Mouse (Mus musculus): Measurements from ENCODE around the gene Hsd17b11. TPM values are rescaled to one million over a fixed set of nuclear protein-coding genes. Genes with fewer than 3 reads are reported as not detected.

The Hsd17b11 gene
- polyA plus RNA-seq, 1 experiment from 2014 or later = 1.5 TPM

GRCm38 (mm10) chr5:104042906-104043305 is 21.2 kb upstream of the Hsd17b11 start:
- Histone ChIP-seq H3K9me3 (ENCODE audit: control insufficient read depth, low read length) (no peaks in the 10 kb centered on the region), H3K4me3 (ENCODE audit: low read depth, low read length) (no peak overlapping the region), H3K4me1 (replicated peaks; ENCODE audit: control insufficient read depth, insufficient read depth, low read length) (no peaks in the 10 kb centered on the region), H3K9ac (ENCODE audit: low read depth, low read length) (no peak overlapping the region), H3K4me2 (replicated peaks; ENCODE audit: low read depth, low read length) (no peak overlapping the region), H3K36me3 (ENCODE audit: control insufficient read depth, insufficient read depth, low read length) (no peaks in the 10 kb centered on the region), H3K27me3 (ENCODE audit: control insufficient read depth, insufficient read depth, low read length) (no peaks in the 10 kb centered on the region), H3K27ac (ENCODE audit: low read depth, low read length) (no peak overlapping the region)
- no peak for DNase-seq (ENCODE audit: low spot score)
- 88% methylated on average over 2 of the region's 2 CpGs for WGBS
- ATAC-seq (ENCODE audit: low FRiP score) = no peak

DNA sequence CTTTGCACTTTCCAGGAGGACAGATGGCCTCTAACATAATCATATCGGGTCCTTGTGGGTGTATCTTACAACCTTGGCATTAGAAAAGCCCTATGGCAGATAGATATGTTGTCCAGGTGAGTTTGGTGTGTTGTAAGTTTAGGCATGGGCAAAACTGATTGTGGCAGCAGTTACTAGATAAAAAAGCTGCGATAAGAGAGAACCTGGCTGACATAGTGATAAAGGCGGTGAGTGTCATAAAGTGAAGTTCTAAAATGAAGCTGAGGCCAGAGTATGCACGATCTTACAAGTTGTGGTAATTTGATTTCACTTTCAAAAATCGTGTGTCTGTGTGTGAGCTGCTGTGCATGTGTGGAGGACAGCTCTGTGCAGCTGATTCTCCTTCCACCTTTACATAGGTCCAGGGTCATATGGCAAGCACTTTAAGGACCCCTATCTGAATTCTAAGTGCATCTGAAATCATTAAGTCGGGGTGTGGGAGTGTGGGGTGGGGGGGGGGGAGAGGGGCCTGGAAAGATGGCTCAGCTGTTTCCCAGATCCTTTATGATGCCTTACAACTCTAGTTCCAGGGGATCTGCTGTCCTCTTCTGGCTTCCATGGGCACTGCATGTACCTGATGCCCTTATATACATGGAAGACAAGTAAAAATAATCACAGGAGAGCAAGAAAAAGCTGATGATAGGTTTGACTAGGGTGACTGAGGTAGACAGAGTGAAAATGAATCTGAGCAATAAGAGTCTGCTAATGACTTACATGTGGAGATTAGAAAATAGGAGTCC is 17.6 kb upstream of the Hsd17b11 start:
- H3K9ac ChIP-seq (ENCODE audit: low read depth, low read length) = no peak overlapping the region
- H3K4me2 ChIP-seq (replicated peaks; ENCODE audit: low read depth, low read length) = no peak overlapping the region
- DNase-seq (ENCODE audit: low spot score) (peak; percentile 42), ATAC-seq (ENCODE audit: low FRiP score) (no peak)
- no peak overlapping the region for H3K27ac ChIP-seq (ENCODE audit: low read depth, low read length)
- 75% methylated on average over 6 of the region's 6 CpGs for WGBS
- H3K4me1 ChIP-seq (replicated peaks; ENCODE audit: control insufficient read depth, insufficient read depth, low read length) = no peaks in the 10 kb centered on the region
- H3K4me3 ChIP-seq (ENCODE audit: low read depth, low read length) = no peak overlapping the region
- no peaks in the 10 kb centered on the region for H3K9me3 ChIP-seq (ENCODE audit: control insufficient read depth, low read length)
- no peaks in the 10 kb centered on the region for H3K27me3 ChIP-seq (ENCODE audit: control insufficient read depth, insufficient read depth, low read length)
- H3K36me3 ChIP-seq (ENCODE audit: control insufficient read depth, insufficient read depth, low read length) = no peaks in the 10 kb centered on the region

DNA sequence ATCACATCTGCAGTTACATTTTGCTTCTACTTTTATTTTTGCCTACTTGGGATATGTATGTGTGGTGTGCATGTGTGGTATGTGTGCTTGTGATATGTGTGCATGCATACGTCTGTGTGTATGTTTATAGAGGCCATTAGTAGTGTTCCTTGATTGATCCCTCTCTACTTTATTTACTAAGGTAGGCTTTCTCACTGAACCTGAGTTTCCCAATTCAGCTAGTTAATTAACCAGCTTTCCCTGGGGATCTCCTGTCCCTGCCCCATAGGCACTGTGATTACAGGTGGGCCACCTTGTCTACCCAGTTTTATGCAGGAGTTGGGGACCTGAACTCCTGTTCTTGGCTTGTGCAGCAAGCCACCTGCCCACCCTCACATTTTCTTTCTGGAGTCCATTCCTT is 15.0 kb upstream of the Hsd17b11 start:
- H3K27ac ChIP-seq (ENCODE audit: low read depth, low read length) = no peak overlapping the region
- no peak overlapping the region for H3K4me3 ChIP-seq (ENCODE audit: low read depth, low read length)
- no peaks in the 10 kb centered on the region for H3K27me3 ChIP-seq (ENCODE audit: control insufficient read depth, insufficient read depth, low read length)
- DNase-seq (ENCODE audit: low spot score) (no peak), ATAC-seq (ENCODE audit: low FRiP score) (no peak)
- H3K9me3 ChIP-seq (ENCODE audit: control insufficient read depth, low read length) = no peaks in the 10 kb centered on the region
- WGBS = 74% methylated on average over 1 of the region's 1 CpGs
- no peak overlapping the region for H3K9ac ChIP-seq (ENCODE audit: low read depth, low read length)
- no peak overlapping the region for H3K4me2 ChIP-seq (replicated peaks; ENCODE audit: low read depth, low read length)
- no peaks in the 10 kb centered on the region for H3K4me1 ChIP-seq (replicated peaks; ENCODE audit: control insufficient read depth, insufficient read depth, low read length)
- H3K36me3 ChIP-seq (ENCODE audit: control insufficient read depth, insufficient read depth, low read length) = no peaks in the 10 kb centered on the region

GRCm38 (mm10) chr5:104035824-104036223 is 14.1 kb upstream of the Hsd17b11 start:
- no peaks in the 10 kb centered on the region for H3K36me3 ChIP-seq (ENCODE audit: control insufficient read depth, insufficient read depth, low read length)
- 73% methylated on average over 1 of the region's 1 CpGs for WGBS
- H3K9ac ChIP-seq (ENCODE audit: low read depth, low read length) = no peak overlapping the region
- H3K27me3 ChIP-seq (ENCODE audit: control insufficient read depth, insufficient read depth, low read length) = no peaks in the 10 kb centered on the region
- DNase-seq (ENCODE audit: low spot score) (no peak), ATAC-seq (ENCODE audit: low FRiP score) (no peak)
- no peak overlapping the region for H3K4me3 ChIP-seq (ENCODE audit: low read depth, low read length)
- no peaks in the 10 kb centered on the region for H3K9me3 ChIP-seq (ENCODE audit: control insufficient read depth, low read length)
- H3K27ac ChIP-seq (ENCODE audit: low read depth, low read length) = no peak overlapping the region
- no peaks in the 10 kb centered on the region for H3K4me1 ChIP-seq (replicated peaks; ENCODE audit: control insufficient read depth, insufficient read depth, low read length)
- no peak overlapping the region for H3K4me2 ChIP-seq (replicated peaks; ENCODE audit: low read depth, low read length)

DNA sequence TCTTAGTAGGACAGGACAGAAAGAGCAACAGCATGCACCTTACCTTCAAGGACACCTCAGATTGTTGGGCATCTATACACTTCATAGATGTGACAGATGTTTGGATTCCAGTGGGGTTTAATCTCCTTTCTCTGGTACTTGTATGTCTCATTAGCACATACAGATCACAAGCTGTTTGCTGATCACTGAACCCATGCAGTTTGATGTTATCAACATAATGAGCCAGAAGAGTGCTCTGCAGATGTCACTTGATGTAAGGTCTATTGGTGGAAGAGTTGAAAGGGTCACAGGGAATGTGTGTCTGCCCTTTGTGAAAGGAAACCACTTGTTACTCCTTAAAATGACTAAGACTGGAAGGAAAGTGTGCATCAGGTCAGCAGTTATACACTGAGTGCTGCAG is 13.3 kb upstream of the Hsd17b11 start:
- H3K9ac ChIP-seq (ENCODE audit: low read depth, low read length) = no peak overlapping the region
- H3K27ac ChIP-seq (ENCODE audit: low read depth, low read length) = no peak overlapping the region
- no peaks in the 10 kb centered on the region for H3K4me1 ChIP-seq (replicated peaks; ENCODE audit: control insufficient read depth, insufficient read depth, low read length)
- no peaks in the 10 kb centered on the region for H3K36me3 ChIP-seq (ENCODE audit: control insufficient read depth, insufficient read depth, low read length)
- no peaks in the 10 kb centered on the region for H3K27me3 ChIP-seq (ENCODE audit: control insufficient read depth, insufficient read depth, low read length)
- no peak for DNase-seq (ENCODE audit: low spot score)
- no peak overlapping the region for H3K4me3 ChIP-seq (ENCODE audit: low read depth, low read length)
- ATAC-seq (ENCODE audit: low FRiP score) = no peak
- H3K4me2 ChIP-seq (replicated peaks; ENCODE audit: low read depth, low read length) = no peak overlapping the region
- H3K9me3 ChIP-seq (ENCODE audit: control insufficient read depth, low read length) = no peaks in the 10 kb centered on the region

- Histone ChIP-seq H3K9me3 (ENCODE audit: control insufficient read depth, low read length) (no peaks in the 10 kb centered on the region), H3K4me3 (ENCODE audit: low read depth, low read length) (no peak overlapping the region), H3K27ac (ENCODE audit: low read depth, low read length) (no peak overlapping the region), H3K9ac (ENCODE audit: low read depth, low read length) (no peak overlapping the region), H3K36me3 (ENCODE audit: control insufficient read depth, insufficient read depth, low read length) (no peaks in the 10 kb centered on the region), H3K4me2 (replicated peaks; ENCODE audit: low read depth, low read length) (no peak overlapping the region), H3K4me1 (replicated peaks; ENCODE audit: control insufficient read depth, insufficient read depth, low read length) (no peaks in the 10 kb centered on the region), H3K27me3 (ENCODE audit: control insufficient read depth, insufficient read depth, low read length) (no peaks in the 10 kb centered on the region)
- no peak for ATAC-seq (ENCODE audit: low FRiP score)
- no peak for DNase-seq (ENCODE audit: low spot score)
- 98% methylated on average over 2 of the region's 2 CpGs for WGBS
These were observed 10.8 kb upstream of the Hsd17b11 start for GRCm38 (mm10) chr5:104032434-104033097.

GRCm38 (mm10) chr5:104025245-104025854 is 3.6 kb upstream of the Hsd17b11 start:
- Histone ChIP-seq H3K4me3 (ENCODE audit: low read depth, low read length) (no peak overlapping the region), H3K4me2 (replicated peaks; ENCODE audit: low read depth, low read length) (no peak overlapping the region), H3K4me1 (replicated peaks; ENCODE audit: control insufficient read depth, insufficient read depth, low read length) (no peaks in the 10 kb centered on the region; the same call in 1 of the 2 replicates), H3K27me3 (ENCODE audit: control insufficient read depth, insufficient read depth, low read length) (no peaks in the 10 kb centered on the region), H3K36me3 (ENCODE audit: control insufficient read depth, insufficient read depth, low read length) (no peaks in the 10 kb centered on the region), H3K9me3 (ENCODE audit: control insufficient read depth, low read length) (no peaks in the 10 kb centered on the region), H3K9ac (ENCODE audit: low read depth, low read length) (no peak overlapping the region), H3K27ac (ENCODE audit: low read depth, low read length) (no peak overlapping the region)
- WGBS = 42% methylated on average over 17 of the region's 17 CpGs
- no peak for ATAC-seq (ENCODE audit: low FRiP score)
- DNase-seq (ENCODE audit: low spot score) = no peak

- no peak overlapping the region for H3K9ac ChIP-seq (ENCODE audit: low read depth, low read length)
- H3K4me1 ChIP-seq (replicated peaks; ENCODE audit: control insufficient read depth, insufficient read depth, low read length) = no peaks in the 10 kb centered on the region; the same call in 1 of the 2 replicates
- no peaks in the 10 kb centered on the region for H3K9me3 ChIP-seq (ENCODE audit: control insufficient read depth, low read length)
- H3K36me3 ChIP-seq (ENCODE audit: control insufficient read depth, insufficient read depth, low read length) = no peaks in the 10 kb centered on the region
- H3K4me3 ChIP-seq (ENCODE audit: low read depth, low read length) = no peak overlapping the region
- ATAC-seq (ENCODE audit: low FRiP score) (no peak), DNase-seq (ENCODE audit: low spot score) (no peak)
- no peak overlapping the region for H3K4me2 ChIP-seq (replicated peaks; ENCODE audit: low read depth, low read length)
- H3K27me3 ChIP-seq (ENCODE audit: control insufficient read depth, insufficient read depth, low read length) = no peaks in the 10 kb centered on the region
- WGBS = 70% methylated on average over 11 of the region's 11 CpGs
- H3K27ac ChIP-seq (ENCODE audit: low read depth, low read length) = no peak overlapping the region
These were observed 3.0 kb upstream of the Hsd17b11 start for GRCm38 (mm10) chr5:104024762-104025161.
